Mouse (Mus musculus) c-Kit-positive CD71-positive TER-119-negative erythroid progenitor cells, embryonic 14.5 days (primary cell): ENCODE measurements at regions not wholly inside any gene's neighbourhood (a gene's known extent, or its start where the extent isn't known, plus 50 kb on each side); places are given as distances from the start of the nearest gene placed in this dataset.
A peak's percentile ranks its signal among the peaks of the same experiment; 100 is the strongest.

Experiments
- DNase-seq: peaks from one replicate; pipeline ENCODE4 v3.0.0-alpha.2; 2013; ENCODE audit warnings: low read depth

- DNase-seq, result no peak
Observed at GRCm38 (mm10) chr2:56083226-56083625, 647.5 kb downstream of the Kcnj3 start.

- DNase-seq, result no peak
Observed at GRCm38 (mm10) chr2:56109531-56109930, 673.8 kb downstream of the Kcnj3 start.

GRCm38 (mm10) chr2:56109975-56110374, 674.2 kb downstream of the Kcnj3 start:
- no peak for DNase-seq

- DNase-seq, result peak; percentile 4
Observed at GRCm38 (mm10) chr2:56114469-56114868, 678.7 kb downstream of the Kcnj3 start.

GRCm38 (mm10) chr2:56119368-56119767, 683.6 kb downstream of the Kcnj3 start:
- peak; percentile 4 for DNase-seq

GRCm38 (mm10) chr2:56147107-56147615, 711.4 kb downstream of the Kcnj3 start:
- DNase-seq, result no peak

GRCm38 (mm10) chr2:56196449-56196848, 760.7 kb downstream of the Kcnj3 start:
- no peak for DNase-seq

GRCm38 (mm10) chr2:56227476-56227875, 791.7 kb downstream of the Kcnj3 start:
- DNase-seq, result no peak

- DNase-seq, result no peak
Observed at GRCm38 (mm10) chr2:56233042-56233441, 797.3 kb downstream of the Kcnj3 start.

GRCm38 (mm10) chr2:56257044-56257954, 821.5 kb downstream of the Kcnj3 start:
- DNase-seq, result no peak

- no peak for DNase-seq
Observed at GRCm38 (mm10) chr2:56304920-56305319, 818.9 kb downstream of the Nr4a2 start.

- DNase-seq, result no peak
Observed at GRCm38 (mm10) chr2:56321692-56322091, 802.1 kb downstream of the Nr4a2 start.

GRCm38 (mm10) chr2:56322508-56322907, 801.3 kb downstream of the Nr4a2 start:
- DNase-seq, result no peak

- DNase-seq, result no peak
Observed at GRCm38 (mm10) chr2:56335974-56336373, 787.8 kb downstream of the Nr4a2 start.

- no peak for DNase-seq
Observed at GRCm38 (mm10) chr2:56364065-56364464, 759.7 kb downstream of the Nr4a2 start.
